Mouse (Mus musculus) liver, postnatal 0 days (tissue): ENCODE results near the gene Nup107. TPM values are rescaled to one million over a fixed set of nuclear protein-coding genes. Genes with fewer than 3 reads are reported as not detected.
"Not testable (repeated sequence)": the region's sequence is repeated elsewhere in the genome, so short reads cannot be mapped to it uniquely, and the experiment has no call there.

Experiments
- ATAC-seq: fragments of 200-750 bp; cut with Nextera tagmentation; 2 replicates; pipeline ENCODE4 v1.8.0; 2017; ENCODE audit warnings: mild to moderate bottlenecking, moderate library complexity
- DNase-seq: peaks from one replicate; pipeline ENCODE4 v3.0.0-alpha.2; 2016
- H3K27ac ChIP-seq: fragments of 300-500 bp; sonication (generic); 2 replicates; pipeline ENCODE4 v1.5.1; 2014; ENCODE audit warnings: antibody characterized with exemption, moderate library complexity, mild to moderate bottlenecking, low read depth
- H3K27me3 ChIP-seq: fragments of 300-500 bp; sonication (generic); 2 replicates; pipeline ENCODE4 v1.6.1; 2014; ENCODE audit warnings: low read length, control low read depth, mixed read lengths; ENCODE audit not compliant: insufficient read depth
- H3K36me3 ChIP-seq: fragments of 300-500 bp; sonication (generic); replicated peaks from 2 replicates; pipeline ENCODE4 v1.6.1; 2014; ENCODE audit warnings: mild to moderate bottlenecking, control low read depth, low read length, moderate library complexity, mixed read lengths; ENCODE audit not compliant: insufficient read depth
- H3K4me1 ChIP-seq: fragments of 300-500 bp; sonication (generic); 2 replicates; pipeline ENCODE4 v1.6.1; 2014; ENCODE audit warnings: antibody characterized with exemption, mild to moderate bottlenecking, control low read depth; ENCODE audit not compliant: insufficient read depth
- H3K4me2 ChIP-seq: fragments of 300-500 bp; sonication (generic); 2 replicates; pipeline ENCODE4 v1.6.1; 2014; ENCODE audit warnings: low read depth, mild to moderate bottlenecking, low read length, moderate library complexity, mixed read lengths
- H3K4me3 ChIP-seq: fragments of 300-500 bp; sonication (generic); 2 replicates; pipeline ENCODE4 v1.5.1; 2014; ENCODE audit warnings: low read depth, low read length
- H3K9ac ChIP-seq: fragments of 300-500 bp; sonication (generic); replicated peaks from 2 replicates; pipeline ENCODE4 v1.6.1; 2014; ENCODE audit warnings: mild to moderate bottlenecking, moderate library complexity
- H3K9me3 ChIP-seq: fragments of 300-500 bp; sonication (generic); 2 replicates; pipeline ENCODE4 v1.6.1; 2016; ENCODE audit warnings: mild to moderate bottlenecking, control low read depth, low read length, mixed read lengths
- CTCF ChIP-seq: sonication (generic); IDR thresholded peaks from 2 replicates; pipeline ENCODE4 v1.5.1; 2016; ENCODE audit warnings: antibody characterized with exemption, low read depth
- EP300 ChIP-seq: IDR thresholded peaks from 2 replicates; pipeline ENCODE4 v1.6.1; 2016; ENCODE audit warnings: antibody characterized with exemption, low read depth, mild to moderate bottlenecking
- WGBS: fragments of 180-500 bp; shearing (Covaris S2); extraction: QIAGEN DNeasy Blood & Tissue Kit; methylation state at CpG from one replicate; pipeline ENCODE4 v1.1.7; 2014; ENCODE audit not compliant: insufficient replicate concordance; 5-methylcytosine and 5-hydroxymethylcytosine counted together
- polyA plus RNA-seq: library from polyadenylated mRNA; unstranded; fragments of >200 nt; fragmentation: Nextera tagmentation; extraction: Ambion mirVana; gene quantifications from 2 replicates; pipeline ENCODE4 v1.2.1, GENCODE M21; 2015

Nup107 gene
- polyA plus RNA-seq, 1 experiment from 2014 or later: 15.0 TPM

DNA sequence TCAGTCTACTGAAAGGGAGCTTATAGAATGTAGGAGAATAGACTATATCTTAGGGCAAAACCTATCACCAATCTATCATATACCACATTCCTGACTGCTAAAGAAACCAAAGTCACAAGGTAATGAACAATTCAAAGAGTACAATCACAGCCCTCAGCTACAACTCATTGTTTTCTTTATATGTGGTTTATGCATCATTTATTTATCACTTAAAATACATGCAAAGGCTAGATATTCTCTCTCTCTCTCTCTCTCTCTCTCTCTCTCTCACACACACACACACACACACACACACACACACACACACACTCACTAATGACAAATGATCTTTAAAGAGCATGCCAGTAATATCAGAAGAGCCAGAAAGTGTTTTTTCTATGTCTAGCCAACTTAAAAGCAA, 86.7 kb downstream of the Nup107 start:
- H3K9ac ChIP-seq: no peak overlapping the region
- H3K4me2 ChIP-seq: no peak overlapping the region
- no peak overlapping the region for H3K4me3 ChIP-seq
- peaks cover 17% of the 10 kb centered on the region for H3K4me1 ChIP-seq
- H3K27ac ChIP-seq: no peak overlapping the region
- H3K36me3 ChIP-seq: peaks cover 59% of the 10 kb centered on the region
- no peak for DNase-seq
- TF ChIP-seq CTCF: no peak
- no peaks in the 10 kb centered on the region for H3K27me3 ChIP-seq
- ATAC-seq: no peak
- H3K9me3 ChIP-seq: no peaks in the 10 kb centered on the region

GRCm38 (mm10) chr10:117704964-117705335, 87.6 kb downstream of the Nup107 start:
- Histone ChIP-seq H3K4me3 (no peak overlapping the region), H3K9me3 (no peaks in the 10 kb centered on the region), H3K4me1 (peaks cover 17% of the 10 kb centered on the region), H3K9ac (no peak overlapping the region), H3K36me3 (peaks cover 65% of the 10 kb centered on the region), H3K4me2 (no peak overlapping the region), H3K27me3 (no peaks in the 10 kb centered on the region), H3K27ac (no peak overlapping the region)
- WGBS: 91% methylated on average over 6 of the region's 6 CpGs
- TF ChIP-seq EP300 (no peak), CTCF (no peak)
- no peak for DNase-seq
- no peak for ATAC-seq

GRCm38 (mm10) chr10:117704314-117704963, 88.1 kb downstream of the Nup107 start:
- Histone ChIP-seq H3K4me1 (peaks cover 17% of the 10 kb centered on the region), H3K36me3 (peaks cover 70% of the 10 kb centered on the region)
- not testable (repeated sequence) for H3K9me3 ChIP-seq, H3K27me3 ChIP-seq, DNase-seq, ATAC-seq, H3K4me3 ChIP-seq, H3K9ac ChIP-seq, H3K4me2 ChIP-seq, H3K27ac ChIP-seq
- 95% methylated on average over 6 of the region's 6 CpGs for WGBS

- TF ChIP-seq EP300: no peak
- no peak for TF ChIP-seq CTCF
- Histone ChIP-seq H3K27me3 (no peaks in the 10 kb centered on the region), H3K9me3 (no peaks in the 10 kb centered on the region), H3K36me3 (peaks cover 78% of the 10 kb centered on the region), H3K4me1 (peaks cover 13% of the 10 kb centered on the region), H3K27ac (no peak overlapping the region), H3K4me3 (no peak overlapping the region), H3K4me2 (no peak overlapping the region), H3K9ac (no peak overlapping the region)
- 93% methylated on average over 3 of the region's 3 CpGs for WGBS
- no peak for DNase-seq
- no peak for ATAC-seq
These were observed 89.0 kb downstream of the Nup107 start for GRCm38 (mm10) chr10:117703506-117703905.

GRCm38 (mm10) chr10:117702024-117702833, 90.3 kb downstream of the Nup107 start:
- peaks cover 84% of the 10 kb centered on the region for H3K36me3 ChIP-seq
- no peak overlapping the region for H3K4me3 ChIP-seq
- ATAC-seq (no peak), DNase-seq (no peak)
- TF ChIP-seq EP300: no peak
- H3K27ac ChIP-seq: no peak overlapping the region
- H3K9me3 ChIP-seq: no peaks in the 10 kb centered on the region
- no peaks in the 10 kb centered on the region for H3K27me3 ChIP-seq
- H3K9ac ChIP-seq: no peak overlapping the region
- H3K4me2 ChIP-seq: no peak overlapping the region
- WGBS: 90% methylated on average over 6 of the region's 6 CpGs
- H3K4me1 ChIP-seq: peaks cover 9% of the 10 kb centered on the region

DNA sequence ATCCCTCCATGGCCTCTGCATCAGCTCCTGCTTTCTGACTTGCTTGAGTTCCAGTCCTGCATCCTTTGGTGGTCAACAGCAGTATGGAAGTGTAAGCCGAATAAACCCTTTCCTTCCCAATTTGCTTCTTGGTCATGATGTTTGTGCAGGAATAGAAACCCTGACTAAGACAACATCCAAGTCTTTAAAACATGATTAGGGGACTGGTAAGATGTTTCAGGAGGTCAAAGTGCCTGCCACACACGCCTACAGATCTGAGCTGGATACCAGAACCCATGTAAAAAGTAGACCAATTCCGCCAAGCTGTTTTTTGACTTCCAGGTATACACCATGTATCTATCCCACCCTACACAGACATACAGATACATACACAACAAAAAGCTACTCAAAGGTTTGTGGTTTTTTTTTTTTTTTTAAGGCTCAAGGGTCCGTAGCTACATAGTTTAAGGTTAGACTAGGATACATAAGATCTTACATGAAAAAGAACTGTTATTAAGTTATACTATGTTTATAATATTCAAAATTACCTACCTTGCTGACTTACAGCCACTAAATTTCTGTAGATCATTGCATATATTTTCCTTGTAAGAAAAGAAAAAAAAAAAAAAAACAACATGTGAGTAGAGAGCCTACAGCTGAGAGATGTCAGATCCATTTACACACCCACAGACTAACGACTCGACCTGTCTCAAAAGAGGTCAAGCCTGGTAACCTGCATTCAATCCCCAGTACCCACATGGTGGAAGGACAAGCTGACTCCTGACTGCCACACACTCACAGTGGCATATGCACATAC, 91.3 kb downstream of the Nup107 start:
- WGBS: 85% methylated on average over 6 of the region's 6 CpGs
- DNase-seq (no peak), ATAC-seq (no peak)
- H3K4me1 ChIP-seq: no peaks in the 10 kb centered on the region
- H3K27me3 ChIP-seq: no peaks in the 10 kb centered on the region
- no peak overlapping the region for H3K4me3 ChIP-seq
- H3K9ac ChIP-seq: no peak overlapping the region
- peaks cover 84% of the 10 kb centered on the region for H3K36me3 ChIP-seq
- no peaks in the 10 kb centered on the region for H3K9me3 ChIP-seq
- H3K4me2 ChIP-seq: no peak overlapping the region
- TF ChIP-seq CTCF: no peak
- TF ChIP-seq EP300: no peak
- H3K27ac ChIP-seq: no peak overlapping the region

Other genes with a start within 250 kb of the Nup107 start
- 7.0 and 7.7 TPM in 2 replicates for gene Cpm, start 163.2 kb downstream of the Nup107 start, polyA plus RNA-seq
- 10.5 and 11.3 TPM in 2 replicates for gene Mdm2, start 81.9 kb downstream of the Nup107 start, polyA plus RNA-seq
- 2.8 and 3.7 TPM in 2 replicates for gene Slc35e3, start 46.3 kb downstream of the Nup107 start, polyA plus RNA-seq
- gene Rap1b, start 53.3 kb upstream of the Nup107 start, polyA plus RNA-seq: 103 and 105 TPM in 2 replicates